Mouse (Mus musculus) embryonic fibroblast, embryonic 13.5 days (primary cell): Measurements from ENCODE around the gene She.

Source experiments
- CTCF ChIP-seq: IDR thresholded peaks from 2 replicates; pipeline ENCODE4 v1.5.1; 2011; ENCODE audit warnings: mild to moderate bottlenecking, control low read depth, low read length, moderate library complexity, borderline replicate concordance; ENCODE audit not compliant: insufficient read depth
- POLR2A ChIP-seq: IDR thresholded peaks from 2 replicates; pipeline ENCODE4 v1.6.1; 2011; ENCODE audit warnings: low read depth, mild to moderate bottlenecking, control low read depth, low read length, moderate library complexity

DNA sequence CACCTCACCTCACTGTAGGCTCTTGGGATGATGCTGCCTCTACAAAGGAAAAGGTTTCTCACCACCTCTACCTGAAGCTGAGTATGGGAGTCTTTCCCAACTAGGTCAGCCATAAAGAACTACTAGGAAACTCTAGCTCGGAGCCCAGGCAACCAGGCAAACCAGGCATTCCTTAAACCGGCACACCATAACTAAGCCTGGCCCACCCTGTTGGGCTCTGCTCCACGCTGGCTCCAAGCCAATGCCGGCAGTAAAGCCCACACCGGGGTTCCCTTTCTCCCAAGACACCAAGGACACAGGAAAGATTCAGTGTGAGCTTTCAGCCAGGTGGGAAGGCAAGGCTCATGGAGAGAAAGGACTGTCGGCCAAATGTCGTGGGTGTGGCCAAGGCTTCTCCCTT is 37.2 kb downstream of the She start:
- TF ChIP-seq CTCF (no peak), POLR2A (no peak)
